Mouse (Mus musculus) fibroblast of lung, adult 2 months (primary cell): ENCODE data around the gene Ano2.

Source experiments
- DNase-seq: peaks from one replicate; pipeline ENCODE4 v3.0.0-alpha.2; 2011; ENCODE audit warnings: low read depth

Ano2 gene

DNA sequence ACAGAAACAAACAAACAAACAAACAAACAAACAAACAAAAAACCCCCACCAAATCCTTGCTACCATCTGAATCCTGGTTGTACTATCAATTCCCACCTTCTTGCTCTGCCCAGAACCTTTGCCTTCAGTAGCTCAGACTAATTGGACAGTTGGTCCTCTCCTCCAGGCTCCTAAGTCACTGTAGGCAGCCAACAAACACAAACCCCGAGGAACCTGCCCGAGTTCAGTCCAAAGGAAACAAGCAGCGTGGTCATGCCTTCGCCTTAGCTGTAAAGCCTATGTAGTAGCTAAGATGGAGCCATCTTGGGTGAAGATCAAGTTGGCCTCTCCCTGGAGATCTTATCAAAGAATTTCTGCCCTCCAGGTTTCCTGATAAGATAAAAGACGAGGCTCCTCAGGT, 362.9 kb downstream of the Ano2 start:
- no peak for DNase-seq

DNA sequence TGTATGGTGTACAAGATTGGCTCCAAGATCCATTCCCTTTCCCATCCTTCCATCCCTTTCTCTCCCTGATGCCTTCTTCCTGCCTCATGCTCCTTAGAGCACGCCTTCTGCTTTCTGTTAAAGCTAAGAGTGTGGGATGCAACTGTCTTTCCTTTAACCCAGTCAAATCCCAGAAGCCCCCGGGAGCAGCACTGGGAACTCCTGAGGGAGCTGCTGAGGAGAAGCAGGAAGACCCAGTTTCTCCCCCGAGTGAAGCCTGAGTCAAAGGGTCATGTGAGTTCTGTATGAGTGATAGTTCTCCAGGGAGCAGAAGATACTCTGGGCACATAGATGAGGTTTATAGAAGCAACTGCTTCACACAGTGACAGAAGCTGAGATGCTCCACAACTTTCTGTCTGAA, 367.5 kb downstream of the Ano2 start:
- no peak for DNase-seq

DNA sequence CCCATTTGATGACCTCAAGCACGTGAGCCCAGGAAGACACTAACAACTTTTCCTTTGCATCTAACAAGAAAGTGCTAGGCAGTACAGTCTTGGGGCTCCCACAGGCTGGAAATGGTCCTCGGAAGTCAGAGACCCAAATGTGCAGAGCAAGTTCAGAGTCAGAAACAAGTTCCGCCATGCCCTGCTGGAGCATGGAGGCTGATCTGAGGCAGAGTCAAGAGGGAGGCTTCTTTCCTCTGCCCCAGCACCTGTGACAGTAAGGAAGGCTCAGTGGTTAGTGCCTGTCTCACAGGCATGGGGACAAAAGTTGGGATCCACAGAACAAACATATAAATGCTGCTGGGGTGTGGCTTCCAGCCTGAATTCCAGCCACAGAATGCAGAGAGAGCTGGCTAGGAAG, 390.3 kb downstream of the Ano2 start:
- no peak for DNase-seq

DNA sequence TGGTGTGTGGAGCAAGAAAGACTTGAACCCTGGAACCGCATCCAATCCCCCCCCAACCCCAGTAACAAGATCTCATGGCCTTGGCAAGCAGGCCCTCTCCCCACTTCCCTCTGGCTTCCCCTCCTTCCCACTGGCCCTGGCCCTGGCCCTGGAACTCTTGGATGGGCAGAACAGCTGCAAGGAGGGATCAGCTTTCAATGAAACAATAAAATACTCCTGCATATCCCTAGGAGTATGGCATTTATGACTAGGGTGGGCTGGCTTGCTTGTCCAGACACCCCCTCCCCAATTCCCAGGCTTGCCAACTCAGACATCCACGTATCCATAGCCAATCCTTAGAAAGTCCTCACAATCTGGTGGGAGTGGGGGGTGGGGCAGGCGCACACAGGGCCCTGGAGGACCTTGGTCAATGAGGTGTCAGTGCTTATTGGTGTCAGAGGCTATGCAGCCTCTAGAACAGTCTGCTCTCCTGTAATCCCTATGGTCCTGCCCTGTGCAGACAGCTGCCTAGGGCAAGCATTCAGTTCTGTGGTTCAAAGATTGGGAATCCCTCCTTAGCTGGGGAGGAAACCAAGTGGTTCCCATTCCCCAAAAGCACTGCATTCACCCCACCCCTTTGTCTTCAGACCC, 396.2 kb downstream of the Ano2 start:
- DNase-seq: no peak

DNA sequence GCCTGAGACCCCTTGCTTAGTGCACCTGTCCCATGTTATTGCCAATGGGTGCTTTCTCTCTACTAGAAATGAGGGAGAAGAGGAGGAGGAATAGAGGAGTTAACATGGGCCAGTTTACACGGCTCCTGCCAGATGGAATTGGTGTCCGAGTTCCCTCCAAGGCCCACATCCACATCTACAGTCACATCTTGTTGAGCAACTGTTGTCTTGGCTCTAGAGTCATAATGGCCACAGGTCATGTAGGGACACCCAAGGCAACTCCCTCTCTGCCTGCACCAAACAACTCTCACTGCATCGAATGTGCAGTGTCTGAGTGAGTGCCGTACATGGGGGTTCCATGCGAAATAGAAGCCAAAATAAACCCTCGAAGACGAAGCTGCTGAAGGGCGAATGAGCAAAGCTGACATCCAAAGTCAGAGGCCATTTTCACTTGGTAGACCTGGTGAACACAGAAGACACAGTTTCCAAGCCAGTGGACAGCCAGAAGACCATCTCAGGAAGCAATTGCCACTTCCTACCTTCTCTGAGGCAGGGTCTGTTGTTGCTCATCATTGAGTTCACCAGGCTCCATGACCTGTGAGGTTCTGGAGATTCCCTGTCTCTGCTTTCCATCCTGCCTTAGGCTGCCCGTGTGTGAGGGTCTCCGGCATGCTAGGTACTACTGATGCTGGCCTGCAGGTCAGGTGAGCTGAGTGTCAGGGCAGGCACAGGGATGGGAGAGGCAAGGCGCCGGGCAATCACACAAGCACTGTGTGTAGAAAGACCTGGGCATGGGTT, 398.5 kb downstream of the Ano2 start:
- DNase-seq: no peak
